Mouse (Mus musculus) lung, adult 2 months (tissue): ENCODE measurements at regions not wholly inside any gene's neighbourhood (a gene's known extent, or its start where the extent isn't known, plus 50 kb on each side); places are given as distances from the start of the nearest gene placed in this dataset.

ENCODE experiments used
- CTCF ChIP-seq: fragments of 200-500 bp; IDR thresholded peaks from 2 replicates; pipeline ENCODE4 v1.5.1; 2011; ENCODE audit warnings: mild to moderate bottlenecking, low read length, control low read depth; ENCODE audit not compliant: insufficient read depth
- POLR2A ChIP-seq: fragments of 200-500 bp; IDR thresholded peaks from 2 replicates; pipeline ENCODE4 v1.6.1; 2011; ENCODE audit warnings: low read depth, mild to moderate bottlenecking, control low read depth, low read length, borderline replicate concordance; ENCODE audit errors: extremely low read depth

GRCm38 (mm10) chr4:34386338-34386967 is 164.3 kb upstream of the Akirin2 start:
- no peak for TF ChIP-seq POLR2A
- no peak for TF ChIP-seq CTCF
